Mouse (Mus musculus): Measurements from ENCODE around the gene Rnf224. TPM values are rescaled to one million over a fixed set of nuclear protein-coding genes. Genes with fewer than 3 reads are reported as not detected.

The Rnf224 gene
- polyA plus RNA-seq, 1 experiment: not detected

GRCm38 (mm10) chr2:25252331-25252730, 15.7 kb upstream of the Rnf224 start:
- H3K4me3 ChIP-seq (ENCODE audit: insufficient read depth, poor library complexity, severe bottlenecking): no peak overlapping the region
- peaks cover 18% of the 10 kb centered on the region for H3K79me3 ChIP-seq (ENCODE audit: low read depth)
- peaks cover 47% of the 10 kb centered on the region for H3K36me3 ChIP-seq (ENCODE audit: control insufficient read depth, insufficient read depth)
- H3K79me2 ChIP-seq (ENCODE audit: control insufficient read depth, insufficient read depth): peaks cover 31% of the 10 kb centered on the region
- H3ac ChIP-seq (ENCODE audit: control insufficient read depth, insufficient read length, low read depth): no peak overlapping the region
- no peaks in the 10 kb centered on the region for H3K27me3 ChIP-seq (ENCODE audit: control insufficient read depth, insufficient read depth, insufficient read length)
- peak; percentile 3 for TF ChIP-seq CTCF (IDR thresholded peaks at IDR 0.05; ENCODE audit: control insufficient read depth, insufficient read depth, insufficient read length)
- no peak for TF ChIP-seq FOSL1 (IDR thresholded peaks at IDR 0.05; ENCODE audit: insufficient read depth, low read length, poor library complexity, severe bottlenecking)

- Histone ChIP-seq H3K79me3 (ENCODE audit: low read depth) (no peaks in the 10 kb centered on the region), H3ac (ENCODE audit: control insufficient read depth, insufficient read length, low read depth) (no peak within 1 kb of the TSS), H3K4me3 (ENCODE audit: insufficient read depth, poor library complexity, severe bottlenecking) (no peak within 1 kb of the TSS), H3K27me3 (ENCODE audit: control insufficient read depth, insufficient read depth, insufficient read length) (peaks cover 19% of the 10 kb centered on the region), H3K79me2 (ENCODE audit: control insufficient read depth, insufficient read depth) (no peaks in the 10 kb centered on the region), H3K36me3 (ENCODE audit: control insufficient read depth, insufficient read depth) (peaks cover 39% of the 10 kb centered on the region)
- TF ChIP-seq FOSL1 (IDR thresholded peaks at IDR 0.05; ENCODE audit: insufficient read depth, low read length, poor library complexity, severe bottlenecking) (no peak), MYOD1 (IDR thresholded peaks at IDR 0.05; ENCODE audit: control insufficient read depth, insufficient read length, low read depth) (no peak), USF1 (IDR thresholded peaks at IDR 0.05; ENCODE audit: low read depth) (no peak), MAX (IDR thresholded peaks at IDR 0.05) (no peak), MYOG (IDR thresholded peaks at IDR 0.05; ENCODE audit: control insufficient read depth, extremely low read depth, insufficient read length) (no peak), CEBPB (IDR thresholded peaks at IDR 0.05; ENCODE audit: low read depth) (no peak), CTCF (IDR thresholded peaks at IDR 0.05; ENCODE audit: control insufficient read depth, insufficient read depth, insufficient read length) (no peak)
These were observed 9.8 kb upstream of the Rnf224 start, which contains the start of gene AL732309.1 for GRCm38 (mm10) chr2:25246183-25247072. AL732309.1 (minus strand) TSS chr2:25246863.

- no peak overlapping the region for H3K4me3 ChIP-seq (ENCODE audit: insufficient read depth, poor library complexity, severe bottlenecking)
- H3K36me3 ChIP-seq (ENCODE audit: control insufficient read depth, insufficient read depth): peaks cover 17% of the 10 kb centered on the region
- peaks cover 21% of the 10 kb centered on the region for H3K27me3 ChIP-seq (ENCODE audit: control insufficient read depth, insufficient read depth, insufficient read length)
- no peak overlapping the region for H3ac ChIP-seq (ENCODE audit: control insufficient read depth, insufficient read length, low read depth)
- no peaks in the 10 kb centered on the region for H3K79me3 ChIP-seq (ENCODE audit: low read depth)
- H3K79me2 ChIP-seq (ENCODE audit: control insufficient read depth, insufficient read depth): no peaks in the 10 kb centered on the region
- TF ChIP-seq CTCF (IDR thresholded peaks at IDR 0.05; ENCODE audit: control insufficient read depth, insufficient read depth, insufficient read length): no peak
- TF ChIP-seq USF1 (IDR thresholded peaks at IDR 0.05; ENCODE audit: low read depth): no peak
- TF ChIP-seq FOSL1 (IDR thresholded peaks at IDR 0.05; ENCODE audit: insufficient read depth, low read length, poor library complexity, severe bottlenecking): no peak
- no peak for TF ChIP-seq MYOD1 (IDR thresholded peaks at IDR 0.05; ENCODE audit: control insufficient read depth, insufficient read length, low read depth)
- no peak for TF ChIP-seq CEBPB (IDR thresholded peaks at IDR 0.05; ENCODE audit: low read depth)
These were observed 7.6 kb upstream of the Rnf224 start for GRCm38 (mm10) chr2:25244144-25244543.

- H3K36me3 ChIP-seq (ENCODE audit: control insufficient read depth, insufficient read depth): peaks cover 11% of the 10 kb centered on the region
- H3K27me3 ChIP-seq (ENCODE audit: control insufficient read depth, insufficient read depth, insufficient read length): peaks cover 24% of the 10 kb centered on the region
- TF ChIP-seq MAX (IDR thresholded peaks at IDR 0.05) (no peak), FOSL1 (IDR thresholded peaks at IDR 0.05; ENCODE audit: insufficient read depth, low read length, poor library complexity, severe bottlenecking) (no peak), CEBPB (IDR thresholded peaks at IDR 0.05; ENCODE audit: low read depth) (no peak), MYOG (IDR thresholded peaks at IDR 0.05; ENCODE audit: control insufficient read depth, extremely low read depth, insufficient read length) (no peak), MYOD1 (IDR thresholded peaks at IDR 0.05; ENCODE audit: control insufficient read depth, insufficient read length, low read depth) (no peak), CTCF (IDR thresholded peaks at IDR 0.05; ENCODE audit: control insufficient read depth, insufficient read depth, insufficient read length) (no peak), USF1 (IDR thresholded peaks at IDR 0.05; ENCODE audit: low read depth) (no peak)
- H3K4me3 ChIP-seq (ENCODE audit: insufficient read depth, poor library complexity, severe bottlenecking): no peak overlapping the region
- no peaks in the 10 kb centered on the region for H3K79me2 ChIP-seq (ENCODE audit: control insufficient read depth, insufficient read depth)
- H3K79me3 ChIP-seq (ENCODE audit: low read depth): no peaks in the 10 kb centered on the region
- H3ac ChIP-seq (ENCODE audit: control insufficient read depth, insufficient read length, low read depth): no peak overlapping the region
These were observed 6.8 kb upstream of the Rnf224 start for GRCm38 (mm10) chr2:25243342-25243741.

GRCm38 (mm10) chr2:25242101-25242506, 5.5 kb upstream of the Rnf224 start, which contains the start of the genes Rnf208 and Cysrt1:
Rnf208 (plus strand) TSS chr2:25242255.
Cysrt1 (minus strand) TSS chr2:25242452.
- H3K36me3 ChIP-seq (ENCODE audit: control insufficient read depth, insufficient read depth): peaks cover 5% of the 10 kb centered on the region
- peaks cover 24% of the 10 kb centered on the region for H3K27me3 ChIP-seq (ENCODE audit: control insufficient read depth, insufficient read depth, insufficient read length)
- no peaks in the 10 kb centered on the region for H3K79me2 ChIP-seq (ENCODE audit: control insufficient read depth, insufficient read depth)
- no peak within 1 kb of the TSS for H3ac ChIP-seq (ENCODE audit: control insufficient read depth, insufficient read length, low read depth)
- no peak within 1 kb of the TSS for H3K4me3 ChIP-seq (ENCODE audit: insufficient read depth, poor library complexity, severe bottlenecking)
- TF ChIP-seq MYOG (IDR thresholded peaks at IDR 0.05; ENCODE audit: control insufficient read depth, extremely low read depth, insufficient read length): no peak
- no peak for TF ChIP-seq USF1 (IDR thresholded peaks at IDR 0.05; ENCODE audit: low read depth)
- no peak for TF ChIP-seq CEBPB (IDR thresholded peaks at IDR 0.05; ENCODE audit: low read depth)
- TF ChIP-seq FOSL1 (IDR thresholded peaks at IDR 0.05; ENCODE audit: insufficient read depth, low read length, poor library complexity, severe bottlenecking): no peak
- no peak for TF ChIP-seq MAX (IDR thresholded peaks at IDR 0.05)
- no peak for TF ChIP-seq CTCF (IDR thresholded peaks at IDR 0.05; ENCODE audit: control insufficient read depth, insufficient read depth, insufficient read length)
- TF ChIP-seq MYOD1 (IDR thresholded peaks at IDR 0.05; ENCODE audit: control insufficient read depth, insufficient read length, low read depth): no peak
- no peaks in the 10 kb centered on the region for H3K79me3 ChIP-seq (ENCODE audit: low read depth)

Measured in C2C12 (cell line).